Mouse (Mus musculus) heart, embryonic 16.5 days (tissue): ENCODE data around the gene Gm21190. TPM values are rescaled to one million over a fixed set of nuclear protein-coding genes. Genes with fewer than 3 reads are reported as not detected.
"Not testable (repeated sequence)": the region's sequence is repeated elsewhere in the genome, so short reads cannot be mapped to it uniquely, and the experiment has no call there.

Experiments
- ATAC-seq: fragments of 200-750 bp; cut with Nextera tagmentation; replicated peaks from 2 replicates; pipeline ENCODE4 v1.8.0; 2017; ENCODE audit warnings: moderate number of reproducible peaks; ENCODE audit not compliant: insufficient read depth, low FRiP score; ENCODE audit errors: extremely low read depth
- H3K27ac ChIP-seq: fragments of 300-500 bp; sonication (generic); 2 replicates; pipeline ENCODE4 v1.5.1; 2014; ENCODE audit warnings: mild to moderate bottlenecking, low read length, control low read depth, moderate library complexity
- H3K27me3 ChIP-seq: fragments of 300-500 bp; sonication (generic); 2 replicates; pipeline ENCODE4 v1.6.1; 2014; ENCODE audit warnings: low read length, mixed read lengths; ENCODE audit not compliant: control insufficient read depth, insufficient read depth
- H3K36me3 ChIP-seq: fragments of 300-500 bp; sonication (generic); 2 replicates; pipeline ENCODE4 v1.6.1; 2014; ENCODE audit not compliant: control insufficient read depth, insufficient read depth
- H3K4me1 ChIP-seq: fragments of 300-500 bp; sonication (generic); 2 replicates; pipeline ENCODE4 v1.6.1; 2014; ENCODE audit warnings: low read length, mixed read lengths; ENCODE audit not compliant: control insufficient read depth, insufficient read depth
- H3K4me2 ChIP-seq: fragments of 300-500 bp; sonication (generic); 2 replicates; pipeline ENCODE4 v1.6.1; 2014; ENCODE audit warnings: low read depth, mild to moderate bottlenecking, control low read depth, low read length
- H3K4me3 ChIP-seq: fragments of 300-500 bp; sonication (generic); 2 replicates; pipeline ENCODE4 v1.5.1; 2014; ENCODE audit warnings: mild to moderate bottlenecking, control low read depth, low read length
- H3K9ac ChIP-seq: fragments of 300-500 bp; sonication (generic); 2 replicates; pipeline ENCODE4 v1.6.1; 2014; ENCODE audit warnings: low read length, control low read depth
- H3K9me3 ChIP-seq: fragments of 300-500 bp; sonication (generic); replicated peaks from 2 replicates; pipeline ENCODE4 v1.6.1; 2016; ENCODE audit warnings: low read length; ENCODE audit not compliant: control insufficient read depth
- WGBS: fragments of 180-500 bp; shearing (Covaris S2); extraction: QIAGEN DNeasy Blood & Tissue Kit; methylation state at CpG from one replicate; pipeline ENCODE4 v1.1.7; 2014; 5-methylcytosine and 5-hydroxymethylcytosine counted together
- polyA plus RNA-seq: library from polyadenylated mRNA; unstranded; fragments of >200 nt; fragmentation: Nextera tagmentation; extraction: Ambion mirVana; gene quantifications from 2 replicates; pipeline ENCODE4 v1.2.1, GENCODE M21; 2015

Gm21190 gene
- polyA plus RNA-seq, 1 experiment from 2014 or later = not detected

DNA sequence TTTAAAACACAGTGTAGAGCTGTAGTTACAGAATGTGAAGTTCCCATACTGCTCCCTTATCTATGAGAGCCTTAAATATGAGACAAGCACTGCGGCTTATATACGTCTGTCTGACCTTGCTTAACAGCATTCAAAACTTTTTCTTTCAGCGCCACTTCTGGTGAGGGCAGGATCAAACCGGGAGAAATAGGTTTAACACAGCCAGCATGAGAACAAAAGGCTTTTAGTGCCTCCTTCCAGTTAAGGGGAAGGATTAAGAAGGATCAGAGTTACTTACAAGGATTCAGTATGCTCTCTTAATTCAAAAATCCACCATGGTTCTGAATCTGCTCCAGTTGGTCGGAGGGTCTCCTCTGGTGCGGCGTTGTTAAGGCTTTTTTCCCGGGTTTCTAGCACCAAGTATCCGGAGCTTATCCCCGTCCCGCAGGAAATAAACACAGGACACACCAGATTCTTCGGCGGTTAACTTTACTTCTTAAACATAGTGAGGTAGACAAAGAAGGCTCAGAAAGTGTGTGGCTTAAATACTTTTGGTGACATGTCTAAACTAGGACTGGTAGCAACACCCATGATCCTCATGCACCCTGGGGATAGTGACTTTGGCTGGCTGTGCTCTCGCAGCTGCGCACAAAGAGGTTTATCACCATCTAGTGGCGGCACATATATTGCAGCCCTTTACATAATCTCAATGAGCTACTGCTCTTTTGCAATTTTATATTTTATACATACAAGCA, 22.3 kb downstream of the Gm21190 start:
- Histone ChIP-seq H3K4me1 (no peaks in the 10 kb centered on the region), H3K27ac (no peak overlapping the region), H3K4me2 (peak overlapping the region; percentile 40), H3K36me3 (no peaks in the 10 kb centered on the region), H3K9me3 (peaks cover 12% of the 10 kb centered on the region), H3K4me3 (peak overlapping the region; percentile 19; the same call in 1 of the 2 replicates), H3K9ac (no peak overlapping the region), H3K27me3 (no peaks in the 10 kb centered on the region)
- peak; percentile 65 for ATAC-seq
- 43% methylated on average over 16 of the region's 16 CpGs for WGBS

DNA sequence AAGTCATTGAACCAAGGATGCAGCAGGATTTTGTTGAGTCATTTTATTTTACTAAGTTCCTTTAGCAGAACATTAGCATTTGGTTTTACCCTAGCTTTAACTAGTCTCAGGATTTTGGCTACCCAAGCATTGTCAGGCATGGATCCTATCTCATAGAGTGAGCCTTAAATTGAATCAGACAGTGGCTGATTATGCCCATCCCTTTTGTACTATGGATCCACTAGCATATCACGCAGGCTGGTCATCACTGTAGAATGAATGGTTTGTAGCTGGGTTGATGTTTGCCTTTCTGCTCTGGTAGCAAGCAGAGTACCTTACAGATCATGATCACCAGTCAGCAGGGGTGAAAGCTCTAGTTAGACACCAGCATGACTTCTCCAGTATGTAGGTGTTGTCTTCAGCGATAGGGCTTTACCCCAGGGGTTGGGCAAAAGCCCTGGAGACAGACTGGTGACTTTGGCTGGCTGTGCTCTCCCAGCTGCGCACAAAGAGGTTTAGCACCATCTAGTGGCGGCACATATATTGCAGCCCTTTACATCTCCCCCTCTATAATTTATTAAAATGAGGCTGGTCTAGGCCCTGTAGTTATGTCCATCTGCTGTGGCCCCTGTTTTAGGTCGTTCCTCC, 30.1 kb downstream of the Gm21190 start:
- H3K9me3 ChIP-seq = peaks cover 15% of the 10 kb centered on the region
- ATAC-seq = peak; percentile 28; the same call in 1 of the 2 replicates
- H3K4me3 ChIP-seq, H3K36me3 ChIP-seq, H3K9ac ChIP-seq, H3K27me3 ChIP-seq, H3K4me1 ChIP-seq, H3K27ac ChIP-seq, H3K4me2 ChIP-seq: not testable (repeated sequence)
- WGBS = 24% methylated on average over 5 of the region's 5 CpGs

DNA sequence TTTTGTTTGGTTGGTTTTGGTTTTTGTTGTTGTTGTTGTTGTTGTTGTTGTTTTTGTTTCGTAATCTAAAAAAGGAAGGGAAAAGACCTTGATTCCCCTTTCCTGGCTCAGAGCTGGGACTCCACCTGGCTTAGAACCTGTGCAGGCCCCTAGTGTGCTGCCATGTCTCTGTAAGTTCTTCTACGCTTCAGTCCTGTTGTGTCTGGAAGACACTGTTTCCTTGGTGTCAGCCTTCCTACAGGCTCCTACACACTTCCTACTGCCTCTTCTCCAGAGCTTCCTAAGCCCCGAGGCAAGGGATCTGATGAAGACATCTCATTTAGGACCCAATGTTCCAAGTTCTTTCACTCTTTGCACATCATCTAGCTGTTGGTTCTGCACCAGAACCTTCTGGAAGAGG, 30.7 kb downstream of the Gm21190 start:
- not testable (repeated sequence) for H3K9ac ChIP-seq, H3K36me3 ChIP-seq, H3K4me2 ChIP-seq, H3K4me3 ChIP-seq, H3K27me3 ChIP-seq, H3K27ac ChIP-seq, ATAC-seq, H3K4me1 ChIP-seq
- WGBS = 63% methylated on average over 3 of the region's 3 CpGs
- H3K9me3 ChIP-seq = peaks cover 17% of the 10 kb centered on the region

DNA sequence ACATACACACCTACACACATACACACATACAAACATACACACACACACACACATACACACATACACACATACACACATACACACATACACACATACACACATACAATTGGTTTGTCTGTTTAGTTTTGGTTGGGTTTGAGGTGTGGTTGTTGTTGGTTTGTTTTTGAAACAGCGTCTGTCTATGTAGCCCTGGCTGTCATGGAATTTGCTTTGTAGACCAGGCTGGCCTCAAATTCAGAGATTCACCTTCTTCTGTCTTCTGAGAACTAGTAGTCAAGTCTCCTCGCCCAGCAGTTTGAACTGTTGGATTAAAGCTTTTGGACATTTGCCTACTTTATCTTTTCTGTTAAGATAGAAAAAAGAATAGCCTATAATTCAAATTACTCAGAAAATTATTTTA, 38.1 kb downstream of the Gm21190 start:
- not testable (repeated sequence) for H3K4me3 ChIP-seq, H3K36me3 ChIP-seq, H3K27me3 ChIP-seq, H3K27ac ChIP-seq, H3K4me1 ChIP-seq, H3K9ac ChIP-seq, H3K4me2 ChIP-seq
- peak; percentile 45; the same call in 1 of the 2 replicates for ATAC-seq
- WGBS = 46% methylated on average over 2 of the region's 2 CpGs
- H3K9me3 ChIP-seq = peaks cover 12% of the 10 kb centered on the region

DNA sequence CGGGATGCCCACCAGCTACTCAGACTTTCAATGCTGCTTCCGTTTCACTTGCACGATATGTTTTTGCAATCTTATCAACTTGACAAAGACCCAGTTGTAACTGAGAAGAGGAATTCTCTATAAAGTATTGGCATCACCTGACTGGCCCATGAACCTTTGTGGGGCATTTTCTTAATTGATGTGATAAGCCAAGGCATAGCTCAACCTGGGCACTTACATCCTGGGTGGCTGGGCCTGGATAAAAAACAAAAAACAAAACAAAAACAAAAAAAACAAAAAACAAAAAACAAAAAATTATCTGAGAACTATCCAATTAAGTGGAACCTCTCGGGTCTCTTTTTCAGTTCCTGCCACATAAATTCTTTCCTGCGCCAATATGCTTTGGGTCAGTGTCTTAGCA, 40.3 kb downstream of the Gm21190 start:
- ATAC-seq = no peak
- 75% methylated on average over 5 of the region's 5 CpGs for WGBS
- Histone ChIP-seq H3K4me3 (no peak overlapping the region), H3K4me1 (no peaks in the 10 kb centered on the region), H3K9ac (no peak overlapping the region), H3K27ac (no peak overlapping the region), H3K27me3 (no peaks in the 10 kb centered on the region), H3K4me2 (no peak overlapping the region), H3K36me3 (no peaks in the 10 kb centered on the region), H3K9me3 (peaks cover 11% of the 10 kb centered on the region; the same call in 1 of the 2 replicates)

DNA sequence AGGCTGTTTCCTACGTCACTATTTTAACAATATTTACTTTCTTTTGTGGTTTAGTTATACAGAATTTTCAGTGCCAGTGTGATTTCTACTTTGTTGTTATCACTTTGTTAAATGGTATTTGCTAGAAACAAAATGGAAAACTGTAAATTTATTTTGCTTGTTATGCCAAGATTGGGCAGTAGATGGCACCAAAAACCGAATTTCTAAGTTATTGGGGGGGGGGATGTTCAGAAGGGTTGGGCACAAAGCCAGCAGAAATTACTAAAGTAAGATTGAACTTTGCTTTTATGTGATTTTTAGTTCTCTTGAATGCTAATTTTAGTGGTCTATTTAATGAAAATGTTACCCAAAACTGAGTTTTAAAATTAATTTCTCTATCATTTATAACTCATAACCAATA, 44.4 kb downstream of the Gm21190 start:
- H3K4me3 ChIP-seq, ATAC-seq, H3K4me1 ChIP-seq, H3K9ac ChIP-seq, H3K4me2 ChIP-seq, H3K27me3 ChIP-seq, H3K27ac ChIP-seq, H3K36me3 ChIP-seq: not testable (repeated sequence)
- 14% methylated on average over 2 of the region's 2 CpGs for WGBS
- peaks cover 11% of the 10 kb centered on the region for H3K9me3 ChIP-seq

DNA sequence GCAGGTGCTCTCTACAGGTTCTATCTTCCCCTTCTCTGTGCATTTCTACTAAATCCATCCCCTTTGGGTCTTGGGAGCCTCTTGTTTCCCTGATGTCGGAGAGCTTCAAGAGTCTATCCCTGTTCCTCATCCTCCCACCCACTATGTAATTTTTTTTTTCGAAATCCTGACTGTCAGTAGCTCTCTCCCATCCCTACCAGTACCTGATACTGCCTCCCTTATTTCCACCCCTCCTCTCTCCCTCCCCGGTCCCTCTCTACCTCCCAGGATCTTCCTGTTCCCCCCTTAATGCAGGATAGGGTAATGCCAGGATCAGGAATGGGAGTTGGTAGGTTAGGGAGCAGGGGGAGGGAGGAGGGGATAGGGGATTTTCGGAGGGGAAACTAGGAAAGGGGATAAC, 45.4 kb downstream of the Gm21190 start:
- not testable (repeated sequence) for H3K27me3 ChIP-seq, H3K27ac ChIP-seq, H3K4me1 ChIP-seq, H3K36me3 ChIP-seq, H3K4me3 ChIP-seq, H3K9ac ChIP-seq, H3K9me3 ChIP-seq, H3K4me2 ChIP-seq, ATAC-seq
- 43% methylated on average over 4 of the region's 4 CpGs for WGBS

DNA sequence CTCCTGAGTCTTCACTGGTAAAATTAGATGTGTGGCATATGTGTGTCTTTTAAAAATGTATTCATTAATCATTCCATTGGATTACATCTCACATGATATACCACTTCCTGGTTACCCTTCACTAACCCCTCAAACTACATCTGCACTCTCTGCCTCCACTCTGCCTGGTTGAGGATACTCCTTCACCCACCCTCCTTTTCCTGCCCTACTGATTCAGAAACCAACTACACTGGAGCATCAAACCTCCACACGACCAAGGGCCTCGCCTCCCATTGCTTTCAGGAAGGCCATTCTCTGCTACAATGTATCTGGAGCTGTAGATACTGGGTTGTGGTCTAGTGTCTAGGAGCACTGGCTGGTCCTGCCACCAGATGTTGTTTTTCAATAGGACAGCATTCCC, 46.2 kb downstream of the Gm21190 start:
- H3K4me3 ChIP-seq, H3K4me2 ChIP-seq, H3K9ac ChIP-seq, ATAC-seq, H3K36me3 ChIP-seq, H3K4me1 ChIP-seq, H3K27ac ChIP-seq, H3K9me3 ChIP-seq, H3K27me3 ChIP-seq: not testable (repeated sequence)
- WGBS = 45% methylated on average over 2 of the region's 2 CpGs

DNA sequence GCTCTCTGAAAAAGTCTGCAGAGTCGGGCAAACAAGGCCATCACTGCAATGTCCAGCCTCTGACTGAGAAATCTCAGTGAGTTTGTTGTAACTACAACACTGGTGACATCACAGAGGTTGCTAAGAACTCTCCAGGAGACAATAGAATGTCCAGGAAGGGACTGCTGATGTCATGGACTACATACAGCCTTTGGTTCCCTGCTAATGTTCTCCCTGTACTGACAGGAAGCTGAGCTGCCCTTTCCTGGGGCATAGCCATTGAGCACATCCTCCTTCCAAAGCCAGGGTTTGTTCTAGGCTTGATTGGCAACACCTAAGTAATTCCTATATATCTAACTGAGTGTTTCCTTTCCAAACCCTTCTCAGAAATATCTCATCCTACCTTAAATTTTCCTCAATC, 52.6 kb downstream of the Gm21190 start, which contains the start of gene Gm21149:
Gene Gm21149 (minus strand): TSS at position 101 of the 400 bp plus-strand sequence.
- H3K9ac ChIP-seq, H3K9me3 ChIP-seq, H3K27ac ChIP-seq, H3K27me3 ChIP-seq, H3K36me3 ChIP-seq, ATAC-seq, H3K4me2 ChIP-seq, H3K4me3 ChIP-seq, H3K4me1 ChIP-seq: not testable (repeated sequence)
- WGBS = 51% methylated on average over 1 of the region's 1 CpGs
